Mouse (Mus musculus): ENCODE results near the gene Masp1.

The Masp1 gene

DNA sequence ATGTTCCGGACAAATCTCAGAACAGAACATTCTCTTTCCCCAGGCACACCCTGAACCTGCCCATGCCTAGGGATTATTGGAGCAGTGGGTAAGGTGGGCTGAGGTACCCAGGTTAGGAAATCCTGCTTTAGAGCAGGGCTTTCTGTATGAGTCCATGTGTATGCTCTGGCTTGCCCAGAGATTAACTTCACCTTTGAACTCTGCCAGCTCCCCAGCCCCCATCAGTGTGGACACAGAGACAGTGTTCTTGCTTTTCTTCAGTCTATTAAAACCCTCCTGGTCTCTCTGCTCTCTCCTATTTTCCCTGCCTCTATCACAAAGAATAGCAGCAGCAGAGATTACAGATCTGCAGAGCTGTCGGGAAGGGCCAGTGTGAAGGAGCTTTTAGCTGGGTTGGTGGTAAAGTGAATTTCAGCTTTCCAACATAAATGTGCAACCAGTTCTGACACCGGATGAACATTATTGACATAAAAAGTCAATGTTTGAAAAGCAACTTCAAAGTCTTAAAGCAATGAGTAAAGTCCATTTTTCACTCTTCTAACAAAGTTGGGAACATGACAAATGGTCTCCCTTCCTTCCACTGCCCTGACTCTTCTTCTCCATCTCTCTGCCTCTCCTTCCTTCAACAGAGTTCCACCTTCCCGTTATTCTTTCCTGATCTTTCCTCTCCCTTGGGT lies 56.8 kb downstream of the Masp1 start:
- in situ Hi-C loops (cut with MboI, MseI): no loop called here

DNA sequence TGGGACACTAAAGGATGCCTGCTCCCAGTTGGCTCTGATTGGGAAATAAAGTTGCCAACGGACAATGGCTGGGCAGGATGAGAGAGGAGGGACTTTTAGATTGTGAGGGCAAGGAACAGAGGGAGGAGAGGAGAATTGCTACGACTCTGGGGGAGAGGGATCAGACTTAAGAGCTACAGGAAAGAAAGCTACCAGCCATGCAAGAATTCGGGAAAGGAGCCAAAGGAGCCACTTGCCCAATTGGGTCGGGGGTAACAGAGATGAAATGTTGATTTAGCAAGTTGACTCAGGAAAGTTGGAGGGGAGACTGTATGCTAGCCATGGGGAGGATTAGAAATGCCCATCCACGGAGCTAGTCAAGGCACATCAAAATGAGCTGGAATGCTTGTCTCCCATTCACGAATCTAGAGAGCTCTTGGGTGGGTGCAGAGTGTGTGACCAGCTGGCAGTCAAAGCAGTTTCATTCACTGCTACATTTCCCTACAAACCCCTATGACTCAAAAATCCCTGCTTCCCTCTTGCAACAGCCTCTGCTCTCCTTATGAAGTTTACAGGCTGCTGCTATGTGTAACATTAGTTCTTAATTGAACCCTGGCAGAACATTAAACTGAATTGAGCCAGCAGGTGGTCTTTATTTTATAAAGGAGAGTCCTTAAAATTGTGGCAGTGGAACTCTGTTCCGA lies 61.6 kb downstream of the Masp1 start:
- in situ Hi-C loops (cut with MboI, MseI): no loop called here

GRCm38 (mm10) chr16:23457338-23457737 lies 63.3 kb downstream of the Masp1 start:
- in situ Hi-C loops (cut with MboI, MseI): no loop called here

DNA sequence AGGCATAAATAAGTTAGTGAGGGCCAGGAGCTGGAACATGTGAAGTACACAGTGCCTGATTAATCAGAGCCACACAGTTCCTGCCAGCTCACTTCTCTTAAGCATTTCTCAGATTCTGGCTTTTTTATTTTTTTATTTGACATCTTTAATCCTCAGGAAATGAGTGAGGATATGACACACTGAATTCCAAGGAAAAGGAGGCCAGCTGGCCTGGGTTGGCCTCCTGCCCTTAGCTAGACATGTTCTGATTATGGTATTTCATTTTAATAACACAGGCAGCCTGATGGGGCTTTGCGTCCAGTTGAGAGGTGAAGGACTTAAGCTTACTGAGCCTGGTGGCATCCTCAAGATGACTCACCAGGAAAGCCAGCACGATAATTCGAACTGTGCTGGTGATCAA lies 64.1 kb downstream of the Masp1 start:
- in situ Hi-C loops (cut with MboI, MseI): no loop called here

- in situ Hi-C loops (cut with MboI, MseI): no loop called here
Observed at GRCm38 (mm10) chr16:23454376-23454775, 66.2 kb downstream of the Masp1 start.

DNA sequence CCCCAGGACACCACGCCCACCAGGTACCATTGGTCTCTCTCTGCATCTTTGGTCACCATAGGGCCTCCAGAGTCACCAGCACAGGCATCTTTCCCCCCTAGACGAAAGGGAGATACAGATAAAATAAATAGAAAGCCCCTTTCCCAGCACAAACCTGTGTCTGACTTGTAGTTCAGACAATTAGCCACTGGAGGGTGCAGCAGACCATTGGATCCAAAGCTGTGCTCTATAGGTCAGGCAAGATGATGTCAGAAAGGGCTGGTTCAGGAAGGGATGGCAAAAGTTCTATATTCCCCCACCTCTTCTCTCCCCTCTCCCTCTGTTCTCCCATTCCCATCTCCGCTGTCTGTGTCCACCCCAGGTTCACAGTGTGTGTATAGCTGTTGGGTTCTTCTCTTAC lies 68.1 kb downstream of the Masp1 start:
- in situ Hi-C loops (cut with MboI, MseI): no loop called here

DNA sequence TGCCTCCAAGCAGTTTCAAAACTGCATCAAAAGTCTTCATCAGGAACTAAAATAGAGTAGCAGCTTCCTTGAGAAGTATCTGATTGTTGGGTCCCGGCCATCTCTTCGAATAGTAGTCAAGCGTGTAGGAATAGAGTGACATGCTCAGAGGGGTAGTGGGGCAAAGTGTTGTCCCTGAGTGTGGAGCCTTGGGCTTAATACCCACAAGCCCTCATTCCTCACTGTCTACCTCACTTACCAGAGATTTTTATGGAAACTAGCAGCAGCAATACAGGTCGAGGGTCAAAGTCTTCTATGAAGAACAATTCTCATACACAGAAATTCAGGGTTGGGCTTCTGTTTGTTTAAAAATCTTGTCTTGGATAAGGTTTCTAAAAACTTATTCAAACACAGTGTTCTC lies 69.8 kb downstream of the Masp1 start:
- in situ Hi-C loops (cut with MboI, MseI): no loop called here

DNA sequence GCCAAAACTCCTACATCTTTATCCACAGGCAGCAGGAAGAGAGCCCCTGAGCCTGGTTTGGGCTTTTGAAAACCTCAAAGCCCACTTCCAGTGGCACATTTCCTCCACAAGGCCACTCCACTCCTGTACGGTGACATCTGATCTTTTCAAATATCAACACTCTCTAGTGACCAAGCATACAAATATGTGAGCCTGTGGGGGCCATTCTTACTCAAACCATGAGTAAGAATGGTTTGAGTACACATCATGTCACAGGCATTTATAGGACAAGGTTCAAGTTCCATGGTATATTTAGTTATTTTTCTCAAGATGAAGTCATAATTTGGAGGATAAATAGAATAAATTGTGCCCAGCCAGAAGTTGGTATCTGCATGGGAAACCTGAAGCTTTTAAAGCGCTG lies 70.7 kb downstream of the Masp1 start:
- in situ Hi-C loops (cut with MboI, MseI): no loop called here

GRCm38 (mm10) chr16:23444231-23444630 lies 76.4 kb downstream of the Masp1 start:
- in situ Hi-C loops (cut with MboI, MseI): no loop called here

DNA sequence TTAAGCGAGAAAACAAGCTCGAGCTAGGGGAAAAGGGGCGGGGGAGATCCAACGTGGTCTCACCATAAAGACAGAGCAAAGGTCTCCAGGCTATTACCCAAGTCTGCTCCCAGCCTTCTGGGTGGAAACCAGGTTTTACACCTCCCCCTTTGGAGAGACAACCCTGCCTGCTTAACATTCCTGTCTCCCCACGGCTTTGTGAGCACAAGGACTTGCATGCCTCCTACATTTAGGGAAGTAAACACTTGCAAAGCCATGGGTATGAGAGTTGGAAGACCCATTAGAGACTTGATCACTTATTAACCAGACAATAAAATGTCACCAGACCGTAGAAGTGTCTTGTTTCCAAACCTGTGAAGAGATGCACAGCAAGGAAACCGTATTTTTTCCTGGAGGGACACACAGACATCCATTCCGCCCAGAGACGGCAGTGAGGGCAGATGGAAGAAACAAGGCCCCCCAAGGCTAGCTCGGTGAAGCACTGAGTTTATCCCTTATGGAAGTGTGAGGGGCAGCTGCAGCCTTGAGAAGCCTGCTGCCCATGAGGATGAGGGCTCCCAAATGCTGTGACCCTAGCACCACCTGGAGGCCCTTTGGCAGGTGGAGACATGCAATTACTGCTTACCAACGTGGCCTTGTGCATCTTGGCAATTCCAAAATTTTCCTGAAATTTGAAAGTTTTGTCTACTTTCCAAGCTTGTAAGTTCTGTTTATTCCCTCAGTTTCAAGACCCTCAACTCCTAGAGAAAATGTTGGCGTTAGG lies 83.0 kb downstream of the Masp1 start:
- in situ Hi-C loops (cut with MboI, MseI): no loop called here

GRCm38 (mm10) chr16:23429991-23430390 lies 90.6 kb downstream of the Masp1 start:
- in situ Hi-C loops (cut with MboI, MseI): no loop called here

- in situ Hi-C loops (cut with MboI, MseI): no loop called here
Observed at GRCm38 (mm10) chr16:23428647-23429319, 91.8 kb downstream of the Masp1 start, which contains the start of gene Rtp1. Rtp1 (plus strand) TSS chr16:23429133.

DNA sequence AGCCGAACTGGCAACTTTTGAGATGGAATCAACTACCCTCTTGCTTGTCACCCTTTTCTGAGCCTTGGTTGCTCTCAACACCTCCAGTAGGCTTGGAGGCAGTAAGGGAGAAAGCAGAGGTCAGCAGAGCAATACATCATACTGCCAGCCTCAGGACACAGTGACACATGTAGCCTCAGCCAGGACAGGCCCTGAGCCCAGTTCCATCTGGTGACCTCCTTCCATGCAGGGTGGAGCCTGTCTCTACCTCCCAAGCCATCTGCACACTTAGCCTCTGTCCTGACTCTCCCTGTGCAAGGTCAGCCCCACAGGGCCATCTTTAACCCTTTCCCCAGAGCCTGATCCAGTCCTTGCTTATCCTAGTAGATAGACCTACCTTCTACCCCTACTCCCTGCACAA lies 92.9 kb downstream of the Masp1 start:
- in situ Hi-C loops (cut with MboI, MseI): no loop called here

DNA sequence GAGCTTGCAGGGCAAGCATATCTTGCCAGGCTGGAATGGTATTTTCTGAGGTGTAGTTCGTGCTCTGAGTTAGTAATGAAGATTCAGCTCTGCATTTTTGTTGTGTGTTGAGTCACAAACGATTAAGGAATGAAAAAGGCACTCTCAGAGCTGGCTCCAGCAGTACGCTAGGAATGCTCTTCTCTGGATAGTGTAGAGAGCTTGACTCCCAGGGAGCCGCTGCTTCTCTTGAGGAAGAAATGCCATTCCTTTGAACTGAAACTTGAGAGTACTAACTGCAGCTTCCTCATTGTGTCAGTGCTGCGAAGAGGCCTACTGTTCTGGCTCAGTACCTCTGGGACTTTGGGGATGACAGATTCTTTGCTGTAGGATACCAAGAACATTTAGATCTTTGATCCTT lies 96.8 kb downstream of the Masp1 start:
- in situ Hi-C loops (cut with MboI, MseI): no loop called here

GRCm38 (mm10) chr16:23419565-23420085 lies 101.0 kb downstream of the Masp1 start:
- in situ Hi-C loops (cut with MboI, MseI): loop anchor here (10.0 kb wide), 1 partner anchor 365 kb away; the partner anchor contains the start of gene Kng1

- in situ Hi-C loops (cut with MboI, MseI): loop anchor here (10.0 kb wide), 1 partner anchor 363 kb away; the partner anchor contains the start of gene Kng1
Observed at GRCm38 (mm10) chr16:23417456-23418240, 103.0 kb downstream of the Masp1 start.

GRCm38 (mm10) chr16:23416657-23417293 lies 103.8 kb downstream of the Masp1 start:
- in situ Hi-C loops (cut with MboI, MseI): loop anchor here (10.0 kb wide), 1 partner anchor 362 kb away; the partner anchor contains the start of gene Kng1

GRCm38 (mm10) chr16:23416261-23416656 lies 104.4 kb downstream of the Masp1 start:
- in situ Hi-C loops (cut with MboI, MseI): loop anchor here (10.0 kb wide), 1 partner anchor 361 kb away; the partner anchor contains the start of gene Kng1

DNA sequence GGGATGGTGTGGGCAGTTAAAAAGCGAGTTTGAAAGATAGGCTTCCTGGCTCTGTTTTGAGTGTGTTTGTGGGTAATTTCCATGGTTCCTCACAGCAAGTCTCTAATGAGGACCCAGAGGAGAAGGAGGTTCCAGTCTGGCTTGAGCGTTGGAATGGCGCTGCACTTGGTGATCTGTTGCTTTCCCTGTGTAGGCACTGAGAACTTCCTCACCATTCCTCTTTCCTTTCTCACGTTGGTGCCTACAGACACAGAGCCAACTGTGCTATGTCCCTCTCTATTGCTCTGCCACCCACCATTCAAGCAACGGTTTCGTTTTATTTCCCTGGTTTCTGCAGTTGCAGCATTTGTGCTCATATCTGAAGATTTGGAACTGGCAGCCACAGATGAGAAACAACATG lies 107.7 kb downstream of the Masp1 start:
- in situ Hi-C loops (cut with MboI, MseI): loop anchor here (10.0 kb wide), 1 partner anchor 358 kb away; the partner anchor contains the start of gene Kng1

All from T-helper 2 cell (primary cell).